Mouse (Mus musculus): Measurements from ENCODE around the gene Anxa6.
A peak's percentile ranks its signal among the peaks of the same experiment; 100 is the strongest.

Anxa6 gene

DNA sequence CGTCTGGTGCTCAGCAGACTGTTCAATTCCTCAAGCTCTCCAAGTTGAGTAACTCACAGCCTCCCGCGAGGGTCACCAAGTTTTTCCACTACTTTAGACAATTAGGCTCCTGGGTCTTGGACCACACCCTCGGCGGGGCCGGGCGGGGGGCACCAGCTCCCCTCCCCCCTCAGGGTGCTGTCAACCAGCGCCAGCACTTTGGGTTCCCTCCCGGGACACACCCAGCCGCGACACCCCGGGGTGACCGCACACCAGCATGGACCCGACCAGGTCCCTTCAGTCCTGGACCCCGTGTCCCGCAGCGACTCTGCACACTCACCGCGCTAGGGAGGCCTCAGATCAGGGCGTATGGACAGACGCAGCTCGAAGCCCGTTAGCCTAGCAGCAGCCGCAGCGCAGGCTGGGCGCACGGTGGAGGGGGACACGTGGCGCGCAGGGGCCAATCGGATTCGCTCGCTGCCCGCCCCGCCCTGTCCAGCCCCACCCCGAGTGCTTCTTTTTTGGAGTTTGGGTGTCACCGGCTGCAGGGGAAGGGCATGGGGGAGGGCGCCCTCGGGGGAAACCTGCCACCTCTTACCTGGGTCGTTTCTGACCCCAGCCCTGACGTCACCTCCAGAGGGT, at the start of gene Anxa6:
Gene Anxa6 (minus strand): TSS at position 406 of the 621 bp plus-strand sequence.
- peak; percentile 61 for DNase-seq (ENCODE audit: low read depth, low spot score)

DNA sequence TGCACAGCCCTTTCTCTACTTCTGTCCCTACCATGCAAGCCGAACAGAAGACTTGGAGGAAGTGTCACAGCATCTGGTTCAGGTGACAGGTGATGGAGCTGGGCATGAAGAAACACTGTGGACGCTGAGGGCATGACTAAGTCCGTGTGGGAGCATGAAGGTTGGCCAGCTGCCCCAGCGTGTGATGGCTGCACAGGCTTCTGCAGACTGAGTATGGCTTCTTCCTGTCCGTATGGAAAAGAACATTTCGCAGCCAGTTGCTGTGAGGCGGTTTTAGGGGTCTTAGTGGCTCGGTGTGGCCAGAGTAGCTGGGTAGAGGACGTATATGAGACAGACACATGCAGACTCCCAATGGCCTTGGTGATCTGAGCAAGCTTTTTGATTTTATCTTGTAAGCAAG, 48.0 kb upstream of the Anxa6 start:
- no peak for DNase-seq (ENCODE audit: low read depth, low spot score)

DNA sequence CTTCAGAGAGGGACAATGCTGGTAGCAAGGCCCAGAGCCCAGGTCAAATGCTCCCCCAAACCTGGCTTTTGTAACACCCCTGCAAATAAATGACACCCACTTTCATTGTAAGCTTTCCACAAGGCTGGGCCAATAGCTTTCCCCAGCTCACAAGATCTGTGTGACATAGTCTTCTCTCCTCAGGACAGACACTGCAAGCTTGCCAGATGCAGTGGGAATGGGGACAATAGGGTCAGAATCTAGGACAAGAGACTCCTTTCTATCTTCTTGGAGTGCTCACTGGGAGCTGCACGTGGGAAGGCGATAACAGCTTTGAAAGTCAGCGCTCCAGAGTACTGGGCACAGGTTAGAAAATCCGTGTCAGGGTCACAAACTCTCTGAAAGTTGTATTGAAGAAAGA, 45.9 kb upstream of the Anxa6 start:
- no peak for DNase-seq (ENCODE audit: low read depth, low spot score)

DNA sequence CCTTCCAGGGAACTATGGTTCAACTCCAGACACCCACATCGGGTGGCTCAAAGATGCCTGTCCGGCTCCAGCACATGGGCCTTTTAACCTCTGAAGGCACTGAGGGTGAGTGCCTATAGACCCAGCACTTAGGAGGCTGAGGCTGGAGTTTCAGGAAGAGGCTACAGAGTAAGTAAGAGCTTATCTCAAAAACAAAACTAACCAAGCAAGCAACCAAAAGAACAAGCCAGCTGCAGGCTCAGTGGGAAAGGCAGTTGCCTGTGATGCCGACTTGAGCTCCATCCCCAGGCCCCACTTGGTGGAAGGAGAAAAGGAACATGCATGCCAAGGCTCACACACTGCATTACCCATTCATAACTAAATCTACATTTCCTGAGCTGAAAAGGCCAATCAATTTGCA, 45.3 kb upstream of the Anxa6 start:
- DNase-seq (ENCODE audit: low read depth, low spot score) = no peak

DNA sequence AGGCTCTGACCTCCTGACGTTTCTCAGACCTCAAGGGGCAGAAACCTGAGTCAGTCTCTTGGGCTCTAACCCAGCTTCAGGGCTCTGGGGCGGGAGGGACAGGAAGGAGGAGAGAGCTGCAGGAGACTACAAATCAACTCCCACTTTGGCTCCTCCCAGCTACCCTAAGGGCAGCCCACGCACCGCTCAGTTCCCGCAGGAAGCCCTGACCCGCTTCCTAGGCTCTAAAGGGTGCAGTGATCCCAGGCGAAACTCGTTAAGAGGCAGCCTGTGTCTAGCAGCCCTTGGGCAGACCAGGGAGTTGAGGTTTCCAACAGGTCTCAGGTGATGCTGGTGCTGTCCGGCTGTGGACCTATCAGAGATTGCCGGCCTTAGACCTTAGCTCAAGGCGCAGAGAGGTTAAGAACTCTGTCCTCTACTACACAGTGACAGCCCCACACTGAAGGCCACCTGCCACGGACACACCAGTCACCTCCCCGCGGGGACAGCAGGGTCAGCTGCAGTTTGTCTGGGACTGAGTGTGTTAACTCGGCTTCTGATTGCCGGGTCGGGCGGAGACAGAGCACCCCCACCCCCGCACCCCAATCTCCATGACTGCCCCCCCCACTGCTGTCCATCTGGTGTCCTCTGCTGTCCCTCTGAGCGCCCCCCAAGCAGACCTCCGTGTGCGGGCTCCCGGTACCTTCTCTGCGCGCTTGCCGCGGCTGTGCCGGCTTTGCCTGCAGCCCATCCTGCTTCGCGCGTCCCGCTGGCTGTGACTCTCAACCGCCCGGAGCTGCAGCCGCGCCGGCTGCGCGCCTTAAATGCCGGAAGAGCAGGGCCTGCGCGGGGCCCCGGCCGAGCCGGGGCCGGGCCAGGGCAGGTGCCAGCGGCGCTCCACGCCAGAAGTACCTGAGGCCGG, 44.3 kb upstream of the Anxa6 start, which contains the start of gene Ccdc69:
Gene Ccdc69 (minus strand): TSS at position 801 of the 901 bp plus-strand sequence.
- DNase-seq (ENCODE audit: low read depth, low spot score) = no peak

DNA sequence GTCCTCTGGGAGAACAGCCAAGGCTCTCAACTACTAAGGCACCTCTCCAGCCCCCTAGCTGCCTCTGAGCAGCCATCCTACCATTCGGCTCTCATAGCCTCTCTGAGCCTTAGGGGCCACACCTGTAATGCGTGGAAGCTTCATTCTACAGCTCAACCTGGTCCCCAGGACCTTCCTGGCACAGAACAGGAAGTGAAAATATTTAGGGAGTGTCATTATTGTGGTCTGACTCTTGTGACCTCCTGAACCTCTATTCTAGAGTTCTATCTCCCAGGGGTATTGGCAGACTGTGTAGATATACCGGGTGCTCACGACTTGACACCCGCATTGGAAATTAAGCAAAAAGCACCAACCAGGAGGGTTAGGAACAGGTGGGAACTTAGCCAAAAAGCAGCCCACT, 43.0 kb upstream of the Anxa6 start:
- no peak for DNase-seq (ENCODE audit: low read depth, low spot score)

DNA sequence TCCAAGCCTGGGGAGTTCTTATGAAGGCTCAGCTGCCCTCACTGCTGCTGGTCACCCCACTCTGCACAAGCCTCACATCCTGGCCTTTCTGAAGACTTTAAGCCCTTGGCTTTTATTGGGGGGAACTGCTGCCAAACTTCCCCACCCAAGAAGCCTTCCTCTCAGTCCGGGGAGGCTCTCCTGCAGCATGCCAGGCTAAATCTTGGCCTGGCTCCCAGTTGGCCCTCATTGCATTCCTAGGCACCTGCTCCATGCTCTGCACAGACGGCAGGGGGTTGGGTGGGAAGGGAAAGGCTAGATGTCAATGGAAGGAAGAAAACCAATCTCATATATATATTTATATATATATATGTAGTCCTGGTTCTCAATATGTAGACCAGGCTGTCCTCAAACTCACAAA, 42.4 kb upstream of the Anxa6 start:
- no peak for DNase-seq (ENCODE audit: low read depth, low spot score)

DNA sequence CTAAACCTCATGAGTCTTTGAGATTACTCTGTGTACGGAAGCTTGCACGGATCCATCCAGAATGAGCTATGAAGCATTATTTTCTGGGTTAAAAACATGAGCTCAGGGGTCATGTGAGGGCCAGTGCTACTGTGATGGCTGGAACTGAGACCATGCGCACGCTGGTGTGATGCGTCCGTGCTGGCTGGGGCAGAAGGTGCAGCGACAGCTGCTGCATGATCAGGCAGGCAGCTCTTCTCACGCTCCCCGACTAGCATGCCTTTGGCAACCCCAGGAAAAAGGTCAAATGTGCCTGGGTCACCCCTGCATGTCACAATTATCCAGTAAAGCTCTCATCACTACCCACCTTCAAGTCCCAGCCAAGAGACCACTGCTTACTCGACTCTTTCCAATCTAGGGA, 39.9 kb upstream of the Anxa6 start:
- DNase-seq (ENCODE audit: low read depth, low spot score) = no peak

DNA sequence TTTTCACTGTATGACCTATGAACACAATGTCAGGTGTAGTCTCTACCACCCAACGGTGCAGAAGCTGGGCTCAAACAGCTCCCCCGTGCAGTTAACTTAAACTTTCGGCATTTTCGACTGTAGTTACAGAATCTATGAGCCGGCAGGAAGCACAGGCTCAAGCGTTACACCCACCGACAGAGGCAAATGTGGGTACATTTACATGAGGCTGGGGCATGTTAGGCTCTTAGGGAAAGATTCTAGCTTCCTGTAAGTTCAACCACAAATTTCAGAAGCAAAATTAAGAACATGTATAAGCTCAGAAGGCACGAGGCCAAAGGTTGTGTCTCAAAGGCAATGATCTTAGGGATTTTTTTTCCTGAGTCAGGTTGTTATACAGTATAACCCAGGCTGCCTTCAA, 39.2 kb upstream of the Anxa6 start:
- DNase-seq (ENCODE audit: low read depth, low spot score) = no peak

DNA sequence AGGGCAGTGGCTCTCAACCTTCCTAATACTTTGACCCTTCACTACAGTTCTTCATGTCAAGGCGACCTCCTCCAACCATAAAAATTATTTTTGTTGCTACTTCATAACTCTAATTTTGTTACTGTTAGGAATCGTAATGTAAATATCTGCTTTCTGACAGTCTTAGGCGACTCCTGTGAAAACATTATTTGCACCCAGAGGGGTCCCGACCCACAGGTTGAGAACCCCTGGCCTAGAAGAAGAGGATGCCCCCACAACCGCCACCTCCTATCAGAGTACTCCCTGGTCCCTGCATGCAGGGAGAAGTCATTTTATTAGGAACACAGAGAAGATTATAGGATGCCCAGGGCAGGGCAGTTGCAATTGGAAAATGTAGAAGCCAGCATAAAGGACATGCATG, 38.1 kb upstream of the Anxa6 start:
- no peak for DNase-seq (ENCODE audit: low read depth, low spot score)

DNA sequence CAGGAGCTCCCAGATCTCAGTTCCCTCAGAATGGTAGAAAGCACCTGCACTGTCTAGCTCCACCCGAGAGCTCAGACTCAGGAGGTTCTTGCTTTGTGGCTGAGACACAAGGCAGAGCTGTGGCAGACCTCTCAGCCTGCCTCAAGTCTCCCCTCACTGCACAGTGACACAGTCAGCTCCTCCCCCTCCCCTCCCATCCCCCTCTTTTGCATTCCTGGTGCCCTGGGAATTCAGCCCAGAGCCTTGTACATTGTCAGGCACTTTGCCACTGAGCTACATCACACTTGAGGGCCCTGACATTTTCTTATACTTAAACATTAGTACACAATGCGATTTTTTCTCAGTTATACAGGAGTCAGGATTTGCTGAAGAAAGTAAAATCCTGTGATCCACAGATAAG, 35.8 kb upstream of the Anxa6 start:
- no peak for DNase-seq (ENCODE audit: low read depth, low spot score)

DNA sequence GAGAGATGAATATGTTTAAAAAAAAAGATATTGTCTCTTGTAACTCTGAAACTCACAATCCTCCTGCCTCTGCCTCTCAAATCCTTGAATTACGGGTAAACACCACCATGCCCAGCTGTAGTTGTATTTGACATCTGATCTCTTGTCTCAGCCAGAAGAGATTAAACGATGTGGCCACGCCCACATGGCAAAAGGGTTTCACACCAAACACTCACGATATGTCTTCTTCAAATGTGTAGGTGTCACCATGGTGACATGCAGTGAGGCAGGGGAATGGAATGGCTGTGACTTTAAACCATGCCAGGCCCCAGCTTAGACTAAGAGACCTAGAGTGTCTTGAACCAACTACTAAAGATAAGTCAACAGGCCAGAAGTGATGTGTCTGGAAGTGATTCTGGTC, 33.7 kb upstream of the Anxa6 start:
- DNase-seq (ENCODE audit: low read depth, low spot score) = no peak

DNA sequence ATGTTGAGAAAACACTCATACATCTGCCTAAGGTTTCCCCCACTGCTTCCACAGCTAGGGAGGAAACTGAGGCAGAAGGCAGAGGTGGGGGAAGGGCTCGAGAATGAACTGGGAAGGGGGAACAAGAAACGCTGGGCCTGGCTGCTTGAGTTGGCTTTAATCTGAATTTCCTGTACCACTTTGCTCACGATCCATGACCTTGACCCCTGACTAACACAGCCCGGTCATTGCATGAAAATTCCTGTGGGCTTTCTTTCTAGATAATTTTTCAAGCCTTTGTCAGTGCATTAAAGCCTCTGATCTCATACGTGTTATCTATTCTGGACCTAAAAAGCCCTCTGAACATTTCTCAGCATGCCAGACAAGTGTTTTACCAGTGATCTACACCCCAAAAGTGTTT, 29.6 kb upstream of the Anxa6 start:
- DNase-seq (ENCODE audit: low read depth, low spot score) = no peak

DNA sequence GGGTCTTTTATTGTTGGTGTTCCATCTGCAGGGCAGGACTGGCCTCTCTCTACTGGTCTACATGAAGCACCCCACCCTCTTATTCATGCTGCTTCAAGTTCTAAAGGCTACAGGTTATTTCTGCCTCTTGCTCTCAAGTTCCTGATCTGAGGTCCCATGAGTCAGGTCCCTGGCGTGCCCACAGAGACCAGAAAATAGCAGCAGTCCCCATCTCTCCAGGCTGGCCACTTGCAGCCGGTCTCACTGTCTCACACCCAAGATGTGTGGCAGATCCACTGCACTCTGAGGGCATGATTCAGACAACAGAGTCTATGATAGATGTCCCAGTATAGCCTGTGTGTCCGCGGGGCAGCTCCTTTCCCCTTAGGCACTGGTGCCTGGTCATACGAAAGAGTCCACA, 27.6 kb upstream of the Anxa6 start:
- DNase-seq (ENCODE audit: low read depth, low spot score) = no peak

DNA sequence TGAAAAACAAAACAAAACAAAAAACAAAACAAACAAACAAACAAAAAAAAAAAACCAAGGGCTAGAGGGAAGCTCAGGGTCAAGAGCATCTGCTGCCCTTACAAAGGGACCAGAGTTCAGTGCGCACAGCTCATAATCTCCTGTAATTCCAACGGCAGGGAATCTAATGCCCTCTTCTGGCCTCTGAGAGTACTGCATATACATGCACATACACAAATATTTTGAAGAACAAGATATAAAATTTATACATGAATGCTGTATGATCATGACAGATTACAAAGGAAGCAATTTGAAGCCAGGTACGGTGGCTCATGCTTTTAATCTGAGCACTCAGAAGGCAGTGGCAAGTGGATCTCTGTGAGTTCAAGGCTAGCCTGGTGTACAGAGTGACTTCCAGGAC, 24.3 kb upstream of the Anxa6 start:
- no peak for DNase-seq (ENCODE audit: low read depth, low spot score)

DNA sequence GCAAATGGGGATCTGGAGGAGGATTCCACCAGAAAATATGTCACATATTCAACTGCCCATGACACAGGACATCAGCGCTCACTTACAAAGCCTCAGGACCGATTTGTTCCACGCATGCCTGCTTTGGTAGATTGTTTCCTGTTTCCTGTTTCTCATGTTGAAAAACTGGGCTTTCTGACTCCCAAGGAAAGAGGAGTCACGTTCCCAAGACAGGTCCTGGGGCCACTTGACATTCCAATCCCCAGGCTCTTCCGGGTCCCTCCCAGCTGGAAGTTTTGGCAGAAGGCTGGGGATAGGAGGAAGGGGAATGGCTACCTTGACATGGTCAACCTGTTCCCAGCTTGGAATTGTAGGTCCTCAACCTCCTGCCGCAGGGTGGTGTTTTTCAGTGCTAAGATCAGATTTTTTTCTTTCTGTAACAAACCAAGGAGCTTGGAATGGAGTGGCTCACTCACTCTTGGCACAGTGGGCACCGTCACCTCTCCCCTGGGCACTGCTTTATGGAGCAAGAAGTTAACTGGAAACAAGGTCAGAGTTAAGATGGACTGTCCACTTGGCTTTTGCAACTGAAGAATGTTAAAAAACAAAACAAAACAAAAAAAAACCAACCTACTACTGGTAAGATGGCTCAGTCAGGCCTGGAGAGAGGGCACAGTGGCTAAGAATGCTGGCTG, 17.7 kb upstream of the Anxa6 start:
- no peak for DNase-seq (ENCODE audit: low read depth, low spot score)

DNA sequence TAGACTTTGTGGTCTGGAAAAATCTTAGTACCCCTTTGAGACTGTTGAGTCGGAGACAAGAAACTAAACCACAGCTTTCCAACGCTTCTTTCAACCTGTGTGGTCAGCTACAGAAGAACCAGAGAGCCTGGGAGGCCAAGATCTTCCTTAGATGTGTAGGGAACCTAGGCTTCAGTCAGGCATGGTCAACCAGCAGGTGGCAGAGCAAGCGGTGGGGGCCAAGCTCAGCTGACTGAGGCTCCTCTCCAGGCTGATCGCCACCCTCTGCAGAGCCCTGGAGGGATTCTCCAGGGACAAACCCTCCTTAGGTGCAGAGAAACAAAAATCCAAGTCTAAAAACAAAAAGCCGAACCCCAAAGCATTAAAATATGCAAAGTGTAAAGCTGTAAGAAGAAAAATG, 13.4 kb upstream of the Anxa6 start:
- no peak for DNase-seq (ENCODE audit: low read depth, low spot score)

DNA sequence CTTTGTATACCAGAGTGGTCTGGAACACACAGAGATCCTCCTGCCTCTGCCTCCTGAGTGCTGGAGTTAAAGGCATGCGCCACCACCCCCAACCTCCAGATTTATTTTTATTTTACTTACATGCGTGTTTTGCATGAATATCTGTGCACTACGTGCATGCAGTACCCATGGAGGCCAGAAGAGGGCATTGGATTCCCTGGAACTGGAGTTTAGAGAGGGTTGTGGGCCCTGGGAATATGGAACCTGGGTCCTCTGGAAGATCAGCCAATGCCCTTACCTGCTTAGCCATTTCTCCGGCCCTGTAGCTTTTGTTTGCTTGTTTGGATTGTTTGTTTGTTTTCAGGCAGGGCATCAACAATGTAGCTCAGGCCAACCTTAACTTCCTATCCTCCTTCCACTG, 8.1 kb upstream of the Anxa6 start:
- no peak for DNase-seq (ENCODE audit: low read depth, low spot score)

DNA sequence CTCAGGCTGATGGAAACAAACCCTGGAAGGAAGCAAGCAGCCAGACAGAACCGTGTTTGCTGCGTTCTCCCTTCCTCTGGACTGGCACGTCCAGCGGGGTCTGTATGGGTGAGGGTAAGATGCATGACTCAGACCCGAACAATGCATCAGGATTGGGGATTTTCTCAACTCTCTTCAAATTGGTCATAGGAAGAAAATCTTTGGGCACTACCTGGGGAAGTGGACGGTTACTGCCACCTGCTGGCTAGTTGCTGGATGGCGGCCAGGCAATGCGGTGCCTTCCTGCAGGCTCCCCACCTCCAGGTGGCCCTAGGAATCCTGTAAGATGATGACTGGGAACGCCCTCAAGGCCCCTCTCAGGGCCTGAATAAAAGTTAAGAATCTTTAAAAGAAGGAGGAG, 6.3 kb upstream of the Anxa6 start:
- peak; percentile 58 for DNase-seq (ENCODE audit: low read depth, low spot score)

DNA sequence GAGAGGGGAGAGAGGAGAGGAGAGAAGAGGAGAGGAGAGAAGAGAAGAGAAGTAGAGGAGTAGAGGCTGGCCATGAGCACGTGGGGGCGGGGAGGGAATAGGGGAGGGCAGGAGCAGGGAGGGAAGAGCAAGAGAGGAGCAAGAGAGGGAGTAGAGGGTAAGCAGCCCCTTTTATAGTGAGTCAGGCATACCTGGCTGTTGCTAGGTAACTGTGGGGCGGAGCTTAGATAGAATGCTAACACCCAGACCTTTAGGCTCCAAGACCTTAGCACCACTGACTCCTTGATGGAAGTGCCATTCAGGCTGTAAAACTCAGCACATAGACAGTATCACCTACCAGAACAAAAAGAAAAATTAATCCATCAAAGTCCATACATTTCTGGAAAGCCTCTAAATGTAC, 3.4 kb upstream of the Anxa6 start:
- no peak for DNase-seq (ENCODE audit: low read depth, low spot score)

DNA sequence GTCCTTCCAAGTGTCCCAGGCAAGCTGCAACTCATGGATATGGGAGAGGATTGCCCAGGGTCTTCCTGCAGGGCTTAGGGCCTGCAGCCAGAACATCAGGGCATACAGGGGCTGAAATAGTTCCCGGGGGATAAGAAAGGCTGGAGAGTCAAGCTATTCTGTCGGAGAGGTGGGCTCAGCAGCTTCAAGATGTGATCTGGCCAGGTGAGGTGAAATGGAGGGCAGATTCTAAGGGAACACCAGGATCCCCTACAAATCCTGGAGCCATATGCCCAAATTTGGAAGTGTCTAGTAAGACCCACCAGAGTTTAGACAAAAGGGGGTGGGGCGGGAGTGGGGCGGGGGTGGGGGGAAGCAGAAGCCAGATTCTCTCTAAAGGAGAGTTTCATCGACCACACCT, 959 bp downstream of the Anxa6 start:
- no peak for DNase-seq (ENCODE audit: low read depth, low spot score)

DNA sequence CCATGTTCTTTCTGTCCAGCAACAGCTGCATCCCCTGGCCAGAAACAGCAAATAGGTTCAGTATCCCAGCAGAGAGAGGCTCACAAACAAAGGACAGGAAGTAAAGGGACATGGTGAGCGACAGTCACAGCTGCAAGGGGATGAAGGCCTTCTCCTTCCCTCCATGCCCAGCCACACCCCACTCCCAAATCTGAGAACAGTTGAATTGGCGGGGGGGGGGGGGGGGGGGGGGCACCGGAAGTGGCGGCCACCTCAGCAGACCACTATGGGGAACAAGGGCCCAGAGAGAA, 1.3 kb downstream of the Anxa6 start:
- no peak for DNase-seq (ENCODE audit: low read depth, low spot score)

Measured in embryo, embryonic 11.5 days (tissue).